Mouse (Mus musculus) liver, postnatal 0 days (tissue): ENCODE data around the gene Gm45261.

Source experiments
- CTCF ChIP-seq: sonication (generic); IDR thresholded peaks from 2 replicates; pipeline ENCODE4 v1.5.1; 2016; ENCODE audit warnings: antibody characterized with exemption, low read depth
- EP300 ChIP-seq: IDR thresholded peaks from 2 replicates; pipeline ENCODE4 v1.6.1; 2016; ENCODE audit warnings: antibody characterized with exemption, low read depth, mild to moderate bottlenecking

- TF ChIP-seq EP300 (no peak), CTCF (no peak)
Observed at GRCm38 (mm10) chr1:80403366-80403893, 57.8 kb downstream of the Gm45261 start.
